Mouse (Mus musculus) myocyte (in vitro differentiated cells): ENCODE data around the gene Rpgrip1l.

Experiments used
- CEBPB ChIP-seq: IDR thresholded peaks from 2 replicates; pipeline ENCODE4 v1.6.1; 2011; ENCODE audit warnings: mild to moderate bottlenecking, moderate library complexity; ENCODE audit not compliant: poor library complexity, insufficient read depth, severe bottlenecking
- MAX ChIP-seq: IDR thresholded peaks from one replicate; pipeline ENCODE4 v1.6.1; 2011; ENCODE audit warnings: low read depth, mild to moderate bottlenecking, control low read depth
- MYOD1 ChIP-seq, 3 experiments: IDR thresholded peaks; one replicate each; pipeline ENCODE4 v1.6.1; 2011; ENCODE audit warnings: control low read depth in 2 of 3, low read depth in 2 of 3, mild to moderate bottlenecking in 2 of 3, moderate library complexity in 1 of 3; ENCODE audit not compliant: insufficient read length in 2 of 3, control insufficient read depth in 1 of 3
- MYOG ChIP-seq, 3 experiments: IDR thresholded peaks; one replicate each; pipeline ENCODE4 v1.6.1; 2011; ENCODE audit warnings: control low read depth in 2 of 3, low read depth in 2 of 3, mild to moderate bottlenecking in 2 of 3; ENCODE audit not compliant: insufficient read length in 2 of 3, control insufficient read depth in 1 of 3, insufficient read depth in 1 of 3
- POLR2A ChIP-seq: IDR thresholded peaks from one replicate; pipeline ENCODE4 v1.6.1; 2011; ENCODE audit warnings: low read depth, mild to moderate bottlenecking, control low read depth, moderate library complexity; ENCODE audit not compliant: insufficient read length
- POLR2AphosphoS2 ChIP-seq: IDR thresholded peaks from one replicate; pipeline ENCODE4 v1.6.1; 2011; ENCODE audit warnings: low read depth, control low read depth; ENCODE audit not compliant: insufficient read length
- TCF12 ChIP-seq: IDR thresholded peaks from one replicate; pipeline ENCODE4 v1.6.1; 2011; ENCODE audit warnings: mild to moderate bottlenecking, control low read depth; ENCODE audit not compliant: poor library complexity, insufficient read depth, severe bottlenecking
- USF1 ChIP-seq: IDR thresholded peaks from one replicate; pipeline ENCODE4 v1.6.1; 2011; ENCODE audit warnings: low read depth, mild to moderate bottlenecking, control low read depth, moderate library complexity

DNA sequence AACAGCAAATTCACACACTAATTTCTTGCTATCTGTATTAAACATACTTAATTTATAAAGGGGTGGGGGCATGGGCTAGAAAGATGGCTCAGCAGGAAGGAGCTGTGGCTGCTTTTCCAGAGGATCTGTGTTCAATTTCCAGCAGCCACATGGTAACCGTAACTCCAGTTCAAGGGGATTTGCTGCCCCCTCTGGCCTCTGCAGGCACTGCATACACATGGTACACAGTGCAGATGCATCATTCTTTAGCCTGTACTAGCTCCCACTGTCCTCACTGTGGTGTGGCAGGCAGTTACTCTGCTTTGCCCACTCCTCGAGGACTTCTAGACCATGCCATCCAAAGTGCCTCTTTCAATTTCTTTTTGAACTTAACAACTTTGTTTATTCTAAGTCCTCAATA lies 36.7 kb downstream of the Rpgrip1l start:
- TF ChIP-seq MAX (no peak), MYOD1 (IDR thresholded peaks at IDR 0.05; ENCODE audit: control insufficient read depth in 1 of 3, insufficient read length in 2 of 3, low read depth in 2 of 3) (no peak), POLR2A (no peak), USF1 (no peak), POLR2AphosphoS2 (no peak), CEBPB (no peak), MYOG (IDR thresholded peaks at IDR 0.05; ENCODE audit: control insufficient read depth in 1 of 3, insufficient read depth in 1 of 3, insufficient read length in 2 of 3, low read depth in 2 of 3) (no peak), TCF12 (no peak)
